Mouse (Mus musculus) heart, embryonic 14.5 days (tissue): Measurements from ENCODE around the gene Zfp688. TPM values are rescaled to one million over a fixed set of nuclear protein-coding genes. Genes with fewer than 3 reads are reported as not detected.
"Not testable (repeated sequence)": the region's sequence is repeated elsewhere in the genome, so short reads cannot be mapped to it uniquely, and the experiment has no call there.

Experiments used
- ATAC-seq: fragments of 200-750 bp; cut with Nextera tagmentation; 2 replicates; pipeline ENCODE4 v1.8.0; 2017; ENCODE audit warnings: low read depth, moderate TSS enrichment; ENCODE audit not compliant: insufficient number of reproducible peaks, insufficient read depth, low FRiP score
- H3K27ac ChIP-seq, 2 experiments: fragments of 200-500 bp in 1 of 2; fragments of 300-500 bp in 1 of 2; sonication (generic) in 1 of 2; replicated peaks in 1 of 2; 2 replicates each; pipeline ENCODE4 v1.5.1; 2012 to 2014; ENCODE audit warnings: low read depth in 2 of 2, low read length in 2 of 2, control low read depth in 1 of 2, mild to moderate bottlenecking in 1 of 2, mixed read lengths in 1 of 2; ENCODE audit not compliant: control insufficient read depth in 1 of 2, insufficient read depth in 1 of 2
- H3K27me3 ChIP-seq: fragments of 300-500 bp; sonication (generic); 2 replicates; pipeline ENCODE4 v1.6.1; 2014; ENCODE audit warnings: mild to moderate bottlenecking, low read length, control low read depth; ENCODE audit not compliant: control insufficient read depth, insufficient read depth
- H3K36me3 ChIP-seq: fragments of 300-500 bp; sonication (generic); 2 replicates; pipeline ENCODE4 v1.6.1; 2014; ENCODE audit warnings: mild to moderate bottlenecking, control low read depth, low read length, mixed read lengths; ENCODE audit not compliant: control insufficient read depth, insufficient read depth
- H3K4me1 ChIP-seq, 2 experiments: fragments of 200-500 bp in 1 of 2; fragments of 300-500 bp in 1 of 2; sonication (generic) in 1 of 2; 2 replicates each; pipeline ENCODE4 v1.6.1; 2012 to 2014; ENCODE audit warnings: low read length in 2 of 2, control low read depth in 1 of 2, mixed read lengths in 1 of 2; ENCODE audit not compliant: control insufficient read depth in 2 of 2, insufficient read depth in 2 of 2
- H3K4me2 ChIP-seq: fragments of 300-500 bp; sonication (generic); 2 replicates; pipeline ENCODE4 v1.6.1; 2014; ENCODE audit warnings: mild to moderate bottlenecking, low read length
- H3K4me3 ChIP-seq, 2 experiments: fragments of 200-500 bp in 1 of 2; fragments of 300-500 bp in 1 of 2; sonication (generic) in 1 of 2; 2 replicates each; pipeline ENCODE4 v1.5.1; 2012 to 2014; ENCODE audit warnings: low read length in 2 of 2, mild to moderate bottlenecking in 2 of 2, control low read depth in 1 of 2, low read depth in 1 of 2, moderate library complexity in 1 of 2; ENCODE audit not compliant: control insufficient read depth in 1 of 2, insufficient read depth in 1 of 2
- H3K9ac ChIP-seq: fragments of 300-500 bp; sonication (generic); 2 replicates; pipeline ENCODE4 v1.6.1; 2014; ENCODE audit warnings: mild to moderate bottlenecking, low read length
- H3K9me3 ChIP-seq: fragments of 300-500 bp; sonication (generic); 2 replicates; pipeline ENCODE4 v1.6.1; 2016; ENCODE audit warnings: low read length, control low read depth; ENCODE audit not compliant: control insufficient read depth
- WGBS: fragments of 180-500 bp; shearing (Covaris S2); extraction: QIAGEN DNeasy Blood & Tissue Kit; methylation state at CpG from one replicate; pipeline ENCODE4 v1.1.7; 2014; 5-methylcytosine and 5-hydroxymethylcytosine counted together
- polyA plus RNA-seq: library from polyadenylated mRNA; unstranded; fragments of >200 nt; fragmentation: Nextera tagmentation; extraction: Ambion mirVana; gene quantifications from 2 replicates; pipeline ENCODE4 v1.2.1, GENCODE M21; 2014

Gene Zfp688
- polyA plus RNA-seq, 1 experiment from 2014 or later = 18.4 TPM

- H3K27ac ChIP-seq, H3K4me2 ChIP-seq, H3K9me3 ChIP-seq, ATAC-seq, H3K4me3 ChIP-seq, H3K9ac ChIP-seq, H3K27me3 ChIP-seq, H3K4me1 ChIP-seq: not testable (repeated sequence)
- peaks cover 62% of the 10 kb centered on the region for H3K36me3 ChIP-seq
- WGBS = 96% methylated on average over 7 of the region's 8 CpGs
These were observed 37.4 kb upstream of the Zfp688 start, which contains the start of gene Prr14 for GRCm38 (mm10) chr7:127459311-127459710. Prr14 (plus strand) TSS chr7:127459611.

- not testable (repeated sequence) for H3K27me3 ChIP-seq, ATAC-seq
These were observed 36.7 kb upstream of the Zfp688 start for GRCm38 (mm10) chr7:127458371-127459122.

GRCm38 (mm10) chr7:127454905-127455304 lies 33.0 kb upstream of the Zfp688 start:
- no peak for ATAC-seq
- 77% methylated on average over 7 of the region's 7 CpGs for WGBS
- no peak overlapping the region for H3K4me3 ChIP-seq
- H3K4me1 ChIP-seq = peaks cover 2 to 11% of the 10 kb centered on the region in 2 experiments
- no peaks in the 10 kb centered on the region for H3K9me3 ChIP-seq
- H3K36me3 ChIP-seq = peaks cover 61% of the 10 kb centered on the region
- no peak overlapping the region for H3K4me2 ChIP-seq
- H3K27me3 ChIP-seq = no peaks in the 10 kb centered on the region
- no peak overlapping the region for H3K9ac ChIP-seq
- no peak overlapping the region for H3K27ac ChIP-seq

More at GRCm38 (mm10) chr7:127458371-127459122, 36.7 kb upstream of the Zfp688 start:
- not testable (repeated sequence) for H3K9ac ChIP-seq, H3K4me2 ChIP-seq, H3K27ac ChIP-seq, H3K4me3 ChIP-seq, H3K4me1 ChIP-seq, H3K9me3 ChIP-seq
- H3K36me3 ChIP-seq = peaks cover 56% of the 10 kb centered on the region
- 87% methylated on average over 3 of the region's 3 CpGs for WGBS

- H3K4me2 ChIP-seq = no peak overlapping the region
- no peaks in the 10 kb centered on the region for H3K27me3 ChIP-seq
- no peak for ATAC-seq
- peaks cover 3 to 17% of the 10 kb centered on the region in 2 experiments for H3K4me1 ChIP-seq
- no peak overlapping the region for H3K9ac ChIP-seq
- no peak overlapping the region for H3K4me3 ChIP-seq
- H3K36me3 ChIP-seq = peaks cover 51% of the 10 kb centered on the region
- no peaks in the 10 kb centered on the region for H3K9me3 ChIP-seq
- no peak overlapping the region for H3K27ac ChIP-seq
- 95% methylated on average over 2 of the region's 2 CpGs for WGBS
These were observed 31.2 kb upstream of the Zfp688 start for GRCm38 (mm10) chr7:127453056-127453455.

GRCm38 (mm10) chr7:127449966-127450365 lies 28.1 kb upstream of the Zfp688 start:
- peak overlapping the region; percentile 86 for H3K4me2 ChIP-seq
- H3K4me1 ChIP-seq = peaks cover 3 to 17% of the 10 kb centered on the region in 2 experiments
- no peak overlapping the region for H3K27ac ChIP-seq
- 87% methylated on average over 7 of the region's 7 CpGs for WGBS
- H3K9ac ChIP-seq = peak overlapping the region; percentile 98
- peak overlapping the region; percentile 93 to 94; a peak in 3 of 4 replicates for H3K4me3 ChIP-seq
- no peaks in the 10 kb centered on the region for H3K9me3 ChIP-seq
- ATAC-seq = no peak
- peaks cover 50% of the 10 kb centered on the region for H3K36me3 ChIP-seq
- no peaks in the 10 kb centered on the region for H3K27me3 ChIP-seq

GRCm38 (mm10) chr7:127448521-127449300 lies 26.8 kb upstream of the Zfp688 start, which contains the start of gene Zfp689:
Zfp689 (minus strand) TSS chr7:127449158.
- no peaks in the 10 kb centered on the region for H3K9me3 ChIP-seq
- peaks cover 3 to 17% of the 10 kb centered on the region in 2 experiments for H3K4me1 ChIP-seq
- under 1% methylated on average over 54 of the region's 54 CpGs for WGBS
- H3K36me3 ChIP-seq = peaks cover 58% of the 10 kb centered on the region
- peak within 1 kb of the TSS; percentile 86 for H3K4me2 ChIP-seq
- peak; percentile 85 for ATAC-seq
- H3K9ac ChIP-seq = peak within 1 kb of the TSS; percentile 98
- H3K27me3 ChIP-seq = no peaks in the 10 kb centered on the region
- H3K27ac ChIP-seq = peak within 1 kb of the TSS; percentile 95 to 96
- H3K4me3 ChIP-seq = peak within 1 kb of the TSS; percentile 93 to 94

GRCm38 (mm10) chr7:127443976-127444375 lies 22.1 kb upstream of the Zfp688 start:
- no peak overlapping the region for H3K9ac ChIP-seq
- H3K36me3 ChIP-seq = peaks cover 51% of the 10 kb centered on the region
- ATAC-seq = no peak; the same call in 1 of the 2 replicates
- no peaks in the 10 kb centered on the region; a peak in 1 of 4 replicates for H3K4me1 ChIP-seq
- no peak overlapping the region for H3K4me2 ChIP-seq
- no peak overlapping the region for H3K27ac ChIP-seq
- 89% methylated on average over 20 of the region's 20 CpGs for WGBS
- H3K27me3 ChIP-seq = no peaks in the 10 kb centered on the region
- no peaks in the 10 kb centered on the region for H3K9me3 ChIP-seq
- H3K4me3 ChIP-seq = no peak overlapping the region
